Mouse (Mus musculus): ENCODE data around the gene Abca3. TPM values are rescaled to one million over a fixed set of nuclear protein-coding genes. Genes with fewer than 3 reads are reported as not detected.

Abca3 gene
- polyA plus RNA-seq, 1 experiment from 2014 or later: 16.3 TPM

- ATAC-seq (ENCODE audit: insufficient number of reproducible peaks, insufficient read depth, low FRiP score, low read depth): 0 out of 2 replicates have a peak, but pooled peaks have one; percentile 28
- H3K9me3 ChIP-seq (ENCODE audit: control insufficient read depth, low read depth, low read length): no peaks in the 10 kb centered on the region
- no peaks in the 10 kb centered on the region for H3K4me1 ChIP-seq (ENCODE audit: control insufficient read depth, insufficient read depth, low read length)
- no peak overlapping the region for H3K4me2 ChIP-seq (replicated peaks; ENCODE audit: low read depth, low read length)
- no peak overlapping the region for H3K27ac ChIP-seq (ENCODE audit: low read length)
- no peak overlapping the region for H3K9ac ChIP-seq (replicated peaks; ENCODE audit: low read depth, low read length)
- H3K36me3 ChIP-seq (ENCODE audit: control insufficient read depth, insufficient read depth, low read length): peaks cover 43% of the 10 kb centered on the region
- H3K27me3 ChIP-seq (ENCODE audit: control insufficient read depth, insufficient read depth, low read length): no peaks in the 10 kb centered on the region
- H3K4me3 ChIP-seq (ENCODE audit: low read depth, low read length): no peak overlapping the region
- 73% methylated on average over 5 of the region's 5 CpGs for WGBS
Observed at GRCm38 (mm10) chr17:24437016-24437415, 85.3 kb downstream of the Abca3 start.

GRCm38 (mm10) chr17:24440377-24440776 is 88.6 kb downstream of the Abca3 start:
- H3K9me3 ChIP-seq (ENCODE audit: control insufficient read depth, low read depth, low read length): no peaks in the 10 kb centered on the region
- H3K4me3 ChIP-seq (ENCODE audit: low read depth, low read length): no peak overlapping the region
- H3K9ac ChIP-seq (replicated peaks; ENCODE audit: low read depth, low read length): no peak overlapping the region
- no peak overlapping the region for H3K4me2 ChIP-seq (replicated peaks; ENCODE audit: low read depth, low read length)
- no peaks in the 10 kb centered on the region for H3K4me1 ChIP-seq (ENCODE audit: control insufficient read depth, insufficient read depth, low read length)
- H3K27me3 ChIP-seq (ENCODE audit: control insufficient read depth, insufficient read depth, low read length): no peaks in the 10 kb centered on the region
- H3K27ac ChIP-seq (ENCODE audit: low read length): no peak overlapping the region
- ATAC-seq (ENCODE audit: insufficient number of reproducible peaks, insufficient read depth, low FRiP score, low read depth): no peak
- WGBS: 89% methylated on average over 8 of the region's 8 CpGs
- H3K36me3 ChIP-seq (ENCODE audit: control insufficient read depth, insufficient read depth, low read length): peaks cover 57% of the 10 kb centered on the region

GRCm38 (mm10) chr17:24441148-24441547 is 89.4 kb downstream of the Abca3 start:
- Histone ChIP-seq H3K9me3 (ENCODE audit: control insufficient read depth, low read depth, low read length) (no peaks in the 10 kb centered on the region), H3K4me1 (ENCODE audit: control insufficient read depth, insufficient read depth, low read length) (no peaks in the 10 kb centered on the region), H3K36me3 (ENCODE audit: control insufficient read depth, insufficient read depth, low read length) (peaks cover 61% of the 10 kb centered on the region), H3K4me2 (replicated peaks; ENCODE audit: low read depth, low read length) (no peak overlapping the region), H3K4me3 (ENCODE audit: low read depth, low read length) (no peak overlapping the region), H3K27me3 (ENCODE audit: control insufficient read depth, insufficient read depth, low read length) (no peaks in the 10 kb centered on the region), H3K27ac (ENCODE audit: low read length) (no peak overlapping the region), H3K9ac (replicated peaks; ENCODE audit: low read depth, low read length) (no peak overlapping the region)
- no peak for ATAC-seq (ENCODE audit: insufficient number of reproducible peaks, insufficient read depth, low FRiP score, low read depth)
- 56% methylated on average over 2 of the region's 2 CpGs for WGBS

- Histone ChIP-seq H3K4me3 (ENCODE audit: low read depth, low read length) (no peak overlapping the region), H3K9me3 (ENCODE audit: control insufficient read depth, low read depth, low read length) (no peaks in the 10 kb centered on the region), H3K36me3 (ENCODE audit: control insufficient read depth, insufficient read depth, low read length) (peaks cover 68% of the 10 kb centered on the region), H3K9ac (replicated peaks; ENCODE audit: low read depth, low read length) (no peak overlapping the region), H3K4me1 (ENCODE audit: control insufficient read depth, insufficient read depth, low read length) (no peaks in the 10 kb centered on the region), H3K27ac (ENCODE audit: low read length) (no peak overlapping the region), H3K4me2 (replicated peaks; ENCODE audit: low read depth, low read length) (no peak overlapping the region), H3K27me3 (ENCODE audit: control insufficient read depth, insufficient read depth, low read length) (no peaks in the 10 kb centered on the region)
- no peak for ATAC-seq (ENCODE audit: insufficient number of reproducible peaks, insufficient read depth, low FRiP score, low read depth)
- 84% methylated on average over 14 of the region's 14 CpGs for WGBS
Observed at GRCm38 (mm10) chr17:24442107-24442506, 90.4 kb downstream of the Abca3 start.

- whole genome bisulfite sequencing: 84% methylated on average over 7 of the region's 7 CpGs
- no peak within 1 kb of the TSS for H3K4me3 ChIP-seq (ENCODE audit: low read depth, low read length)
- no peak within 1 kb of the TSS for H3K9ac ChIP-seq (replicated peaks; ENCODE audit: low read depth, low read length)
- no peak within 1 kb of the TSS for H3K4me2 ChIP-seq (replicated peaks; ENCODE audit: low read depth, low read length)
- no peak within 1 kb of the TSS for H3K27ac ChIP-seq (ENCODE audit: low read length)
- H3K36me3 ChIP-seq (ENCODE audit: control insufficient read depth, insufficient read depth, low read length): peaks cover 69% of the 10 kb centered on the region
- no peaks in the 10 kb centered on the region for H3K27me3 ChIP-seq (ENCODE audit: control insufficient read depth, insufficient read depth, low read length)
- H3K4me1 ChIP-seq (ENCODE audit: control insufficient read depth, insufficient read depth, low read length): no peaks in the 10 kb centered on the region
- no peaks in the 10 kb centered on the region for H3K9me3 ChIP-seq (ENCODE audit: control insufficient read depth, low read depth, low read length)
- ATAC-seq (ENCODE audit: insufficient number of reproducible peaks, insufficient read depth, low FRiP score, low read depth): no peak
Observed at GRCm38 (mm10) chr17:24442632-24443155, 90.9 kb downstream of the Abca3 start, which contains the start of gene Dnase1l2. Dnase1l2 (minus strand) TSS chr17:24443105.

- H3K4me3 ChIP-seq (ENCODE audit: low read depth, low read length): no peak overlapping the region
- H3K27ac ChIP-seq (ENCODE audit: low read length): no peak overlapping the region
- peaks cover 76% of the 10 kb centered on the region for H3K36me3 ChIP-seq (ENCODE audit: control insufficient read depth, insufficient read depth, low read length)
Observed at GRCm38 (mm10) chr17:24443409-24443808, 91.7 kb downstream of the Abca3 start.

GRCm38 (mm10) chr17:24446590-24446989 is 94.8 kb downstream of the Abca3 start:
- Histone ChIP-seq H3K9ac (replicated peaks; ENCODE audit: low read depth, low read length) (no peak overlapping the region), H3K27me3 (ENCODE audit: control insufficient read depth, insufficient read depth, low read length) (no peaks in the 10 kb centered on the region), H3K4me1 (ENCODE audit: control insufficient read depth, insufficient read depth, low read length) (no peaks in the 10 kb centered on the region), H3K4me2 (replicated peaks; ENCODE audit: low read depth, low read length) (no peak overlapping the region), H3K36me3 (ENCODE audit: control insufficient read depth, insufficient read depth, low read length) (peaks cover 81% of the 10 kb centered on the region), H3K4me3 (ENCODE audit: low read depth, low read length) (no peak overlapping the region), H3K9me3 (ENCODE audit: control insufficient read depth, low read depth, low read length) (no peaks in the 10 kb centered on the region), H3K27ac (ENCODE audit: low read length) (no peak overlapping the region)
- no peak for ATAC-seq (ENCODE audit: insufficient number of reproducible peaks, insufficient read depth, low FRiP score, low read depth)
- WGBS: 93% methylated on average over 8 of the region's 8 CpGs

More at GRCm38 (mm10) chr17:24443409-24443808, 91.7 kb downstream of the Abca3 start:
- Histone ChIP-seq H3K4me1 (ENCODE audit: control insufficient read depth, insufficient read depth, low read length) (no peaks in the 10 kb centered on the region), H3K27me3 (ENCODE audit: control insufficient read depth, insufficient read depth, low read length) (no peaks in the 10 kb centered on the region), H3K9ac (replicated peaks; ENCODE audit: low read depth, low read length) (no peak overlapping the region), H3K4me2 (replicated peaks; ENCODE audit: low read depth, low read length) (no peak overlapping the region), H3K9me3 (ENCODE audit: control insufficient read depth, low read depth, low read length) (no peaks in the 10 kb centered on the region)
- ATAC-seq (ENCODE audit: insufficient number of reproducible peaks, insufficient read depth, low FRiP score, low read depth): no peak
- 86% methylated on average over 4 of the region's 4 CpGs for WGBS

GRCm38 (mm10) chr17:24449507-24449906 is 97.8 kb downstream of the Abca3 start:
- 92% methylated on average over 6 of the region's 6 CpGs for WGBS
- H3K9me3 ChIP-seq (ENCODE audit: control insufficient read depth, low read depth, low read length): no peaks in the 10 kb centered on the region
- ATAC-seq (ENCODE audit: insufficient number of reproducible peaks, insufficient read depth, low FRiP score, low read depth): no peak

GRCm38 (mm10) chr17:24451220-24451619 is 99.5 kb downstream of the Abca3 start:
- ATAC-seq (ENCODE audit: insufficient number of reproducible peaks, insufficient read depth, low FRiP score, low read depth): no peak
- Histone ChIP-seq H3K27me3 (ENCODE audit: control insufficient read depth, insufficient read depth, low read length) (no peaks in the 10 kb centered on the region), H3K4me2 (replicated peaks; ENCODE audit: low read depth, low read length) (no peak overlapping the region), H3K27ac (ENCODE audit: low read length) (no peak overlapping the region), H3K36me3 (ENCODE audit: control insufficient read depth, insufficient read depth, low read length) (peaks cover 50% of the 10 kb centered on the region), H3K4me1 (ENCODE audit: control insufficient read depth, insufficient read depth, low read length) (peaks cover 10% of the 10 kb centered on the region; the same call in 1 of the 2 replicates), H3K9me3 (ENCODE audit: control insufficient read depth, low read depth, low read length) (no peaks in the 10 kb centered on the region), H3K4me3 (ENCODE audit: low read depth, low read length) (no peak overlapping the region), H3K9ac (replicated peaks; ENCODE audit: low read depth, low read length) (no peak overlapping the region)
- WGBS: 95% methylated on average over 6 of the region's 6 CpGs

More at GRCm38 (mm10) chr17:24449507-24449906, 97.8 kb downstream of the Abca3 start:
- H3K27ac ChIP-seq (ENCODE audit: low read length): no peak overlapping the region
- H3K36me3 ChIP-seq (ENCODE audit: control insufficient read depth, insufficient read depth, low read length): peaks cover 68% of the 10 kb centered on the region
- H3K4me2 ChIP-seq (replicated peaks; ENCODE audit: low read depth, low read length): no peak overlapping the region
- H3K4me3 ChIP-seq (ENCODE audit: low read depth, low read length): no peak overlapping the region
- H3K4me1 ChIP-seq (ENCODE audit: control insufficient read depth, insufficient read depth, low read length): peaks cover 10% of the 10 kb centered on the region; the same call in 1 of the 2 replicates
- no peak overlapping the region for H3K9ac ChIP-seq (replicated peaks; ENCODE audit: low read depth, low read length)
- H3K27me3 ChIP-seq (ENCODE audit: control insufficient read depth, insufficient read depth, low read length): no peaks in the 10 kb centered on the region

Measured in stomach, embryonic 14.5 days (tissue).